Mouse (Mus musculus): ENCODE data around the gene Tbrg4.
A peak's percentile ranks its signal among the peaks of the same experiment; 100 is the strongest.

DNA sequence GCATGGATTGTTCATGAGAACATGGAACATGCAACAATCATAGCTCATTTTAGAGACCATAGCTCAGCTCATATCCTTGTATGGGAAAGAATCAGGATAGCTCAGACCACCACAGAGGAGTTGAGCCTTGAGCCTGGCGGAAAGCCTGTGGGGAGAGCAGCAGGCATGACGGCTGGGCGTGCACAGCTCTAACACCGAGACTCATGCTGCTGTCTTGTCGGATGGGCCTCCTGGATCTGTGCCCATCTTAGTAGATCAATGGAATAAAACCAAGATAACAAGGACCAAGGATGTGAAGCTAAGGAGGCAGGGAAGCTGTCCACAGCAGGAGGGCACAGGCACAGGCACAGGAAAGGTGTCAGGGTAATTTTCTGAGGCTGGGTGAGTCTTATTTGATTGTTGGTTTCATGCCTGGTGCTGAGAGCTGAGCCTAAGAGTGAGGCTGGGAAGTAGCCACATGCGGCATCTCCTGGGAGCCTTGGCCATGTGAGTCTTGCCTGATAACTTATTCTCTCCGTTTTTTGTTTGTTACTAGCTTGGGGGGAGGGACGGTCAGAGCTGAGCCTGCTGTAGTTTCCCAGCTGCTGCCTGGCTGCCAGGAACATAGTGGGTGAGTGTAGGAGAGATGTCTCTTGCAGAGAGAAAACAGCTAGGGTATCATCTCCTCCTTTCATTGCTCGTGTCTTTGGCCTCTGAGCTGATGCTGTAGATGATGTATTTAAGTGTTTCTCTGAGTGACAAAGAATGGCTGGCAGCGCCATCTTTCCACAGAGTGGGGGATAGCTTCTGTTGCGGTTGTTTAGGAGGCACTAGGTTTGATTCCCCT lies 57.1 kb downstream of the Tbrg4 start:
- TF ChIP-seq CTCF (IDR thresholded peaks at IDR 0.05; ENCODE audit: borderline replicate concordance, extremely low read depth, insufficient read depth, insufficient read length) (peak; percentile 39; the same call in 1 of the 2 replicates), POLR2A (IDR thresholded peaks at IDR 0.05; ENCODE audit: borderline replicate concordance, extremely low read depth, insufficient read depth, insufficient read length, poor library complexity, severe bottlenecking) (no peak)

Data from brain, embryonic 14.5 days (tissue).